Mouse (Mus musculus) monocyte, adult 59 days (primary cell): ENCODE measurements around the gene Csrnp3. TPM values are rescaled to one million over a fixed set of nuclear protein-coding genes. Genes with fewer than 3 reads are reported as not detected.

Experiments
- total RNA-seq, 2 experiments: library from RNA; stranded (reverse); gene quantifications; one replicate each; pipeline ENCODE4 v1.2.4; 2023

Gene Csrnp3
- not detected for total RNA-seq

DNA sequence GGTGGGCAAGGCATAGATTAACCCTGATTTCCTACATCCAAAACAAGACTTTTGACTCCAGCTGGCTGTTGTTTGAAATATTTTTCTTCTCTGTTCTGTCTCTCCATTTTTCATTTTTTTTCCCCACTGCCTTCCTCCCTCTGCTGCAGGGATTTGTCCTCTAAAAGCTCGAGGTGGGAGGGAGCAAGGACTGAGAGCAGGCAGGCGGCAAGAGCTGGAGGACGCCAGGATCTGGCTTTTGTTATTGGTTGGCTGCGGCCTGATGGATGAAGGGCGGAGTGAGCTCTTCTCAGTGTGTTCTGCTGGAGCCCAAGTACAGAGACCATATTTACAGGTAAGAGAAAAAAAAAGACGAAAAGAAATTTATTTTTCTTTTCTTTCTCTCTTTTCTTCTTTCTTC lies at the start of gene Csrnp3:
Gene Csrnp3 (plus strand): TSS at position 217 of the 400 bp plus-strand sequence.

Other genes with a start within 250 kb of the Csrnp3 start
- not detected for gene Scn2a, start 225.0 kb upstream of the Csrnp3 start, total RNA-seq